Comparison of ENCODE assay signal across 8 mouse cellular contexts in the genomic region with DNA sequence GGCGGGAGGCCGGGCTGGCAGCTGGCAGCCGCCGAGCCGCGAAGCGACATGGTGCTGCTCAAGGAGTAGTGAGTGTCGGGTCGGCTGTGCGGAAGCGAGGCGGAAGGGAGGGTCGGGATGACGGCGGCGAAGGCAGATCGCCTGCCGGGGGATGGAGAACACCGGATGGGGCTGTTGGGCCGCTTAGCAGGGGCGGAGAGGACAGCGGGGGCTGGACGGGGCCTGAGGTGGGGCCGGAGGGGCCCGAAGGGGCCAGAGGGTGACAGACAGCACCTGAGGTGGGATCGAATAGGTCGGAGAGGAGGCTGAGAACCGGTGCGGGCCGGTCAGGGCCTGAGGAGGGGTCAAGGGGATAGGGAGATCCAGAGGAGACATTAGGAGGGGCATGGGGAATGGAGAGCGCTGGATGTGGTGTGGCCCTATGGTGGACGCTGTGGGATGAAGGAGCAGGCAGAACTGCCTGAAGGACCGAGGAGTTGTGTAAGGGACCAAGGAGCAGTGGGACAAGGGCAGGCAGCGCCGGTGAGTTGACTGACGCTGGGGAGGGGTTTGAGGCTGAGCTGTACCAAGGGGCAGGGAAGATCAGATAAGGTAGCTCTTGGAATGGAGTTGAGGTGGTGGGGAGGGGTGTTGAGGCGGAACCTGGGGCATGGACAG. TPM values are rescaled to one million over a fixed set of nuclear protein-coding genes. Genes with fewer than 3 reads are reported as not detected.
A peak's percentile ranks its signal among the peaks of the same experiment; 100 is the strongest.
DNase-seq lines count a peak whose midpoint lies in the region; ATAC-seq and TF ChIP-seq lines count a peak whose summit lies in the region.

No protein-coding gene starts in this region.

- H3K4me2 ChIP-seq in heart, embryonic 11.5 days = peak overlapping the region; percentile 98
- peak overlapping the region; percentile 93 for H3K4me2 ChIP-seq in forebrain, embryonic 16.5 days (ENCODE audit: low read length)
- peak overlapping the region; percentile 80 for H3K4me2 ChIP-seq in midbrain, postnatal 0 days (ENCODE audit: low read depth, low read length, poor library complexity, severe bottlenecking)

- DNase-seq in heart, postnatal 10 days = no peak
- peak; percentile 42 for DNase-seq in MEL-GATA-1-ER (ENCODE audit: extremely low read depth, low read depth)
- no peak for DNase-seq in liver, adult 2 months (ENCODE audit: extremely low read depth, low read depth, low spot score)
- DNase-seq in midbrain, postnatal 0 days (ENCODE audit: low spot score) = no peak
- no peak for DNase-seq in layer of hippocampus, postnatal 14 days (ENCODE audit: low spot score in 2 of 2)
- no peak for DNase-seq in gastrocnemius, adult 8-10 months (ENCODE audit: low spot score in 2 of 2)

- no peak for TF ChIP-seq CTCF in liver, adult 2 months (IDR thresholded peaks at IDR 0.05; ENCODE audit: low read depth, low read length)
- no peak for TF ChIP-seq CTCF in midbrain, postnatal 0 days (IDR thresholded peaks at IDR 0.05)

- peak; percentile 66 for ATAC-seq in heart, embryonic 11.5 days (replicated peaks; ENCODE audit: insufficient number of reproducible peaks, low FRiP score, low TSS enrichment)
- peak; percentile 85 for ATAC-seq in forebrain, embryonic 16.5 days
- peak; percentile 69 for ATAC-seq in midbrain, postnatal 0 days (ENCODE audit: low FRiP score)

- H3K9ac ChIP-seq in heart, embryonic 11.5 days (ENCODE audit: low read depth, low read length) = peak overlapping the region; percentile 94
- peak overlapping the region; percentile 91 for H3K9ac ChIP-seq in forebrain, embryonic 16.5 days (replicated peaks; ENCODE audit: low read depth, low read length)
- peak overlapping the region; percentile 97 for H3K9ac ChIP-seq in liver, adult 2 months (ENCODE audit: low read depth, low read length)
- peak overlapping the region; percentile 96 for H3K9ac ChIP-seq in midbrain, postnatal 0 days (replicated peaks; ENCODE audit: low read length, poor library complexity, severe bottlenecking)

- peaks cover 5% of the 10 kb centered on the region; the same call in 1 of the 2 replicates for H3K36me3 ChIP-seq in heart, embryonic 11.5 days (ENCODE audit: control insufficient read depth, insufficient read depth, low read length)
- H3K36me3 ChIP-seq in forebrain, embryonic 16.5 days (ENCODE audit: control insufficient read depth, insufficient read depth) = peaks cover 2% of the 10 kb centered on the region; the same call in 1 of the 2 replicates
- H3K36me3 ChIP-seq in liver, adult 2 months (ENCODE audit: control insufficient read depth, insufficient read depth, low read length) = peaks cover 4% of the 10 kb centered on the region; the same call in 1 of the 2 replicates
- H3K36me3 ChIP-seq in midbrain, postnatal 0 days (ENCODE audit: insufficient read depth, low read length) = no peaks in the 10 kb centered on the region

- H3K4me1 ChIP-seq in heart, embryonic 11.5 days (ENCODE audit: control insufficient read depth, insufficient read depth, low read length) = peaks cover 12% of the 10 kb centered on the region
- peaks cover 23% of the 10 kb centered on the region for H3K4me1 ChIP-seq in forebrain, embryonic 16.5 days (replicated peaks; ENCODE audit: control insufficient read depth, insufficient read depth, low read length)
- H3K4me1 ChIP-seq in liver, adult 2 months (ENCODE audit: control insufficient read depth, insufficient read depth, low read length) = peaks cover 20% of the 10 kb centered on the region
- H3K4me1 ChIP-seq in midbrain, postnatal 0 days (ENCODE audit: insufficient read depth, low read length) = peaks cover 10% of the 10 kb centered on the region

- H3K27me3 ChIP-seq in heart, embryonic 11.5 days (ENCODE audit: control insufficient read depth, insufficient read depth, low read length) = no peaks in the 10 kb centered on the region
- H3K27me3 ChIP-seq in forebrain, embryonic 16.5 days (replicated peaks; ENCODE audit: control insufficient read depth, insufficient read depth, low read length) = no peaks in the 10 kb centered on the region
- H3K27me3 ChIP-seq in liver, adult 2 months (ENCODE audit: control insufficient read depth, insufficient read depth, low read length) = no peaks in the 10 kb centered on the region
- no peaks in the 10 kb centered on the region for H3K27me3 ChIP-seq in midbrain, postnatal 0 days (ENCODE audit: insufficient read depth, low read length)

- intact Hi-C loops in heart, postnatal 10 days (cut with DNase I) = no loop called here

- no peak for TF ChIP-seq POLR2A in liver, adult 2 months (IDR thresholded peaks at IDR 0.05; ENCODE audit: extremely low read depth, insufficient read depth, low read length)

- H3K4me3 ChIP-seq in heart, embryonic 11.5 days (ENCODE audit: low read depth, low read length) = peak overlapping the region; percentile 70
- peak overlapping the region; percentile 73 for H3K4me3 ChIP-seq in forebrain, embryonic 16.5 days (replicated peaks; ENCODE audit: low read length)
- H3K4me3 ChIP-seq in liver, adult 2 months (ENCODE audit: insufficient read depth, low read depth, low read length) = peak overlapping the region; percentile 86
- peak overlapping the region; percentile 85 for H3K4me3 ChIP-seq in midbrain, postnatal 0 days (ENCODE audit: low read depth, low read length)

- no peaks in the 10 kb centered on the region for H3K9me3 ChIP-seq in heart, embryonic 11.5 days (replicated peaks; ENCODE audit: control insufficient read depth, low read length)
- H3K9me3 ChIP-seq in forebrain, embryonic 16.5 days (ENCODE audit: control insufficient read depth, low read length) = no peaks in the 10 kb centered on the region
- no peaks in the 10 kb centered on the region for H3K9me3 ChIP-seq in midbrain, postnatal 0 days (ENCODE audit: low read length)

- peak overlapping the region; percentile 88 for H3K27ac ChIP-seq in heart, embryonic 11.5 days (ENCODE audit: low read depth, low read length)
- H3K27ac ChIP-seq in forebrain, embryonic 16.5 days (ENCODE audit: low read length) = peak overlapping the region; percentile 74
- peak overlapping the region; percentile 70 for H3K27ac ChIP-seq in liver, adult 2 months (replicated peaks; ENCODE audit: insufficient read depth, low read depth, low read length)
- peak overlapping the region; percentile 90 for H3K27ac ChIP-seq in midbrain, postnatal 0 days (ENCODE audit: low read depth, low read length)

- H3K79me2 ChIP-seq in liver, adult 2 months (ENCODE audit: control insufficient read depth, insufficient read depth, low read length) = peaks cover 23% of the 10 kb centered on the region; the same call in 1 of the 2 replicates

- WGBS in heart, embryonic 11.5 days (ENCODE audit: insufficient replicate concordance) = under 1% methylated on average over 37 of the region's 37 CpGs
- WGBS in forebrain, embryonic 16.5 days = under 1% methylated on average over 37 of the region's 37 CpGs
- 2% methylated on average over 37 of the region's 37 CpGs for WGBS in liver, adult 2 months
- WGBS in midbrain, postnatal 0 days = under 1% methylated on average over 35 of the region's 37 CpGs

RNA-seq across cellular contexts. Expression of gene Pitpna, which starts 0.5 kb away (rescaled TPM):
- 57.1 and 59.7 TPM in 2 replicates for polyA plus RNA-seq in heart, embryonic 11.5 days (2014; fragmentation: Nextera tagmentation; extraction: Ambion mirVana)
- total RNA-seq in heart, postnatal 10 days (2021) = 100 to 1,000 TPM; 146 to 150 TPM
- 86.1 and 90.2 TPM in 2 replicates for polyA plus RNA-seq in forebrain, embryonic 16.5 days (2015; fragmentation: Nextera tagmentation; extraction: Ambion mirVana)
- total RNA-seq in liver, adult 2 months (2014; rRNA removed) = 19.7 and 21.0 TPM in 2 replicates
- 24.6 and 28.9 TPM in 2 replicates for polyA plus RNA-seq in liver, adult 2 months (2012; rRNA removed)
- total RNA-seq in midbrain, postnatal 0 days (2014; rRNA removed) = 105 and 108 TPM in 2 replicates
- polyA plus RNA-seq in midbrain, postnatal 0 days (2015; fragmentation: Nextera tagmentation; extraction: Ambion mirVana) = 91.7 and 106 TPM in 2 replicates
- 100 to 1,000 TPM; 312 to 321 TPM for total RNA-seq in layer of hippocampus, postnatal 14 days (2021)
- total RNA-seq in gastrocnemius, adult 8-10 months (2022) = 100 to 1,000 TPM; 153 to 214 (median 207) TPM

RNA-seq across cellular contexts. Expression of gene Inpp5k, which starts 42.4 kb away (rescaled TPM):
- polyA plus RNA-seq in heart, embryonic 11.5 days (2014; fragmentation: Nextera tagmentation; extraction: Ambion mirVana) = 19.7 and 21.0 TPM in 2 replicates
- total RNA-seq in heart, postnatal 10 days (2021) = 10 to 100 TPM; 35.4 to 37.3 TPM
- polyA plus RNA-seq in forebrain, embryonic 16.5 days (2015; fragmentation: Nextera tagmentation; extraction: Ambion mirVana) = 54.4 and 59.3 TPM in 2 replicates
- total RNA-seq in liver, adult 2 months (2014; rRNA removed) = 12.3 and 13.4 TPM in 2 replicates
- 12.2 and 17.2 TPM in 2 replicates for polyA plus RNA-seq in liver, adult 2 months (2012; rRNA removed)
- 50.0 and 50.2 TPM in 2 replicates for total RNA-seq in midbrain, postnatal 0 days (2014; rRNA removed)
- polyA plus RNA-seq in midbrain, postnatal 0 days (2015; fragmentation: Nextera tagmentation; extraction: Ambion mirVana) = 43.7 and 49.9 TPM in 2 replicates
- total RNA-seq in layer of hippocampus, postnatal 14 days (2021) = 10 to 100 TPM; 49.7 to 58.8 TPM
- total RNA-seq in gastrocnemius, adult 8-10 months (2022) = 10 to 100 TPM; 20.2 to 25.3 (median 23.6) TPM

RNA-seq across cellular contexts. Expression of gene Slc43a2, which starts 56.9 kb away (rescaled TPM):
- 2.7 and 4.2 TPM in 2 replicates for polyA plus RNA-seq in heart, embryonic 11.5 days (2014; fragmentation: Nextera tagmentation; extraction: Ambion mirVana)
- total RNA-seq in heart, postnatal 10 days (2021) = 10 to 100 TPM; 14.2 to 17.3 TPM
- polyA plus RNA-seq in forebrain, embryonic 16.5 days (2015; fragmentation: Nextera tagmentation; extraction: Ambion mirVana) = 12.5 and 16.4 TPM in 2 replicates
- 4.1 and 8.9 TPM in 2 replicates for total RNA-seq in liver, adult 2 months (2014; rRNA removed)
- polyA plus RNA-seq in liver, adult 2 months (2012; rRNA removed) = 5.2 and 8.0 TPM in 2 replicates
- total RNA-seq in midbrain, postnatal 0 days (2014; rRNA removed) = 34.3 and 34.5 TPM in 2 replicates
- 17.0 and 20.4 TPM in 2 replicates for polyA plus RNA-seq in midbrain, postnatal 0 days (2015; fragmentation: Nextera tagmentation; extraction: Ambion mirVana)
- total RNA-seq in layer of hippocampus, postnatal 14 days (2021) = 10 to 100 TPM; 40.5 to 44.7 TPM
- total RNA-seq in gastrocnemius, adult 8-10 months (2022) = 10 to 100 TPM; 22.0 to 28.2 (median 24.4) TPM
